Mouse (Mus musculus): ENCODE data around the gene Imp3. TPM values are rescaled to one million over a fixed set of nuclear protein-coding genes. Genes with fewer than 3 reads are reported as not detected.
"Not testable (repeated sequence)": the region's sequence is repeated elsewhere in the genome, so short reads cannot be mapped to it uniquely, and the experiment has no call there.

Gene Imp3
- polyA plus RNA-seq, 1 experiment from 2014 or later: 73.7 TPM

- H3K4me2 ChIP-seq: peak overlapping the region; percentile 85
- H3K4me1 ChIP-seq: peaks cover 27% of the 10 kb centered on the region
- H3K36me3 ChIP-seq: no peaks in the 10 kb centered on the region
- WGBS: 3% methylated on average over 7 of the region's 7 CpGs
- ATAC-seq (ENCODE audit: low FRiP score): no peak
- H3K9ac ChIP-seq (replicated peaks): peak overlapping the region; percentile 78
- peak overlapping the region; percentile 96; the same call in 1 of the 2 replicates for H3K27ac ChIP-seq (replicated peaks)
- H3K4me3 ChIP-seq (replicated peaks): peak overlapping the region; percentile 94
- no peaks in the 10 kb centered on the region for H3K9me3 ChIP-seq (replicated peaks)
- no peaks in the 10 kb centered on the region for H3K27me3 ChIP-seq (replicated peaks)
These were observed 1.1 kb downstream of the Imp3 start for GRCm38 (mm10) chr9:56938374-56938773.

GRCm38 (mm10) chr9:56947481-56947880 is 10.2 kb downstream of the Imp3 start:
- H3K9ac ChIP-seq (replicated peaks); H3K4me2 ChIP-seq; H3K27ac ChIP-seq (replicated peaks); H3K4me3 ChIP-seq (replicated peaks); H3K27me3 ChIP-seq (replicated peaks); H3K36me3 ChIP-seq; H3K9me3 ChIP-seq (replicated peaks); ATAC-seq (ENCODE audit: low FRiP score): not testable (repeated sequence)
- H3K4me1 ChIP-seq: peaks cover 16% of the 10 kb centered on the region
- 29% methylated on average over 3 of the region's 3 CpGs for WGBS

- not testable (repeated sequence) for H3K36me3 ChIP-seq; H3K4me3 ChIP-seq (replicated peaks); H3K4me2 ChIP-seq; ATAC-seq (ENCODE audit: low FRiP score); H3K9me3 ChIP-seq (replicated peaks); H3K9ac ChIP-seq (replicated peaks); H3K27me3 ChIP-seq (replicated peaks); H3K27ac ChIP-seq (replicated peaks)
- peaks cover 16% of the 10 kb centered on the region for H3K4me1 ChIP-seq
- 52% methylated on average over 5 of the region's 5 CpGs for WGBS
These were observed 11.4 kb downstream of the Imp3 start for GRCm38 (mm10) chr9:56948699-56949098.

- peak overlapping the region; percentile 67 for H3K4me3 ChIP-seq (replicated peaks)
- no peaks in the 10 kb centered on the region for H3K36me3 ChIP-seq
- H3K9me3 ChIP-seq (replicated peaks): no peaks in the 10 kb centered on the region
- peak overlapping the region; percentile 34; the same call in 1 of the 2 replicates for H3K9ac ChIP-seq (replicated peaks)
- H3K4me1 ChIP-seq: peaks cover 16% of the 10 kb centered on the region
- H3K27ac ChIP-seq (replicated peaks): no peak overlapping the region
- H3K4me2 ChIP-seq: peak overlapping the region; percentile 86
- H3K27me3 ChIP-seq (replicated peaks): no peaks in the 10 kb centered on the region
- ATAC-seq (ENCODE audit: low FRiP score): no peak
- WGBS: 26% methylated on average over 13 of the region's 13 CpGs
These were observed 12.5 kb downstream of the Imp3 start for GRCm38 (mm10) chr9:56949767-56950166.

GRCm38 (mm10) chr9:56950414-56951400 is 13.4 kb downstream of the Imp3 start, which contains the start of gene Snupn:
Gene Snupn (plus strand): TSS chr9:56950878.
- no peaks in the 10 kb centered on the region for H3K9me3 ChIP-seq (replicated peaks)
- peak within 1 kb of the TSS; percentile 86 for H3K4me2 ChIP-seq
- ATAC-seq (ENCODE audit: low FRiP score): peak; percentile 100
- H3K36me3 ChIP-seq: no peaks in the 10 kb centered on the region
- peak within 1 kb of the TSS; percentile 87 for H3K27ac ChIP-seq (replicated peaks)
- peak within 1 kb of the TSS; percentile 67 for H3K4me3 ChIP-seq (replicated peaks)
- H3K4me1 ChIP-seq: peaks cover 16% of the 10 kb centered on the region
- H3K27me3 ChIP-seq (replicated peaks): no peaks in the 10 kb centered on the region
- under 1% methylated on average over 50 of the region's 50 CpGs for WGBS
- H3K9ac ChIP-seq (replicated peaks): peak within 1 kb of the TSS; percentile 77

- H3K4me2 ChIP-seq: no peak overlapping the region
- H3K27me3 ChIP-seq (replicated peaks): no peaks in the 10 kb centered on the region
- H3K36me3 ChIP-seq: 0 out of 2 replicates have a peak, but pooled peaks cover 4% of the 10 kb centered on the region
- peaks cover 16% of the 10 kb centered on the region for H3K4me1 ChIP-seq
- H3K9me3 ChIP-seq (replicated peaks): no peaks in the 10 kb centered on the region
- no peak overlapping the region for H3K9ac ChIP-seq (replicated peaks)
- ATAC-seq (ENCODE audit: low FRiP score): no peak
- WGBS: 95% methylated on average over 1 of the region's 1 CpGs
- no peak overlapping the region for H3K4me3 ChIP-seq (replicated peaks)
- H3K27ac ChIP-seq (replicated peaks): no peak overlapping the region
These were observed 16.3 kb downstream of the Imp3 start for GRCm38 (mm10) chr9:56953562-56953961.

- Histone ChIP-seq H3K4me3 (replicated peaks) (no peak overlapping the region), H3K36me3 (peaks cover 22% of the 10 kb centered on the region), H3K9ac (replicated peaks) (no peak overlapping the region), H3K27me3 (replicated peaks) (no peaks in the 10 kb centered on the region), H3K4me2 (no peak overlapping the region), H3K27ac (replicated peaks) (no peak overlapping the region), H3K4me1 (0 out of 2 replicates have a peak, but pooled peaks cover 2% of the 10 kb centered on the region), H3K9me3 (replicated peaks) (no peaks in the 10 kb centered on the region)
- 78% methylated on average over 7 of the region's 7 CpGs for WGBS
- no peak for ATAC-seq (ENCODE audit: low FRiP score)
These were observed 19.8 kb downstream of the Imp3 start for GRCm38 (mm10) chr9:56956966-56957675.

GRCm38 (mm10) chr9:56958689-56959088 is 21.4 kb downstream of the Imp3 start:
- H3K4me1 ChIP-seq: no peaks in the 10 kb centered on the region
- no peak overlapping the region for H3K9ac ChIP-seq (replicated peaks)
- H3K27ac ChIP-seq (replicated peaks): no peak overlapping the region
- H3K9me3 ChIP-seq (replicated peaks): no peaks in the 10 kb centered on the region
- no peak for ATAC-seq (ENCODE audit: low FRiP score)
- WGBS: 92% methylated on average over 2 of the region's 2 CpGs
- H3K4me2 ChIP-seq: no peak overlapping the region
- no peaks in the 10 kb centered on the region for H3K27me3 ChIP-seq (replicated peaks)
- peaks cover 35% of the 10 kb centered on the region for H3K36me3 ChIP-seq
- no peak overlapping the region for H3K4me3 ChIP-seq (replicated peaks)

- Histone ChIP-seq H3K27me3 (replicated peaks) (no peaks in the 10 kb centered on the region), H3K9me3 (replicated peaks) (no peaks in the 10 kb centered on the region), H3K4me3 (replicated peaks) (no peak overlapping the region), H3K36me3 (peaks cover 46% of the 10 kb centered on the region), H3K4me1 (no peaks in the 10 kb centered on the region), H3K4me2 (no peak overlapping the region), H3K9ac (replicated peaks) (no peak overlapping the region), H3K27ac (replicated peaks) (no peak overlapping the region)
- no peak for ATAC-seq (ENCODE audit: low FRiP score)
- 94% methylated on average over 3 of the region's 3 CpGs for WGBS
These were observed 24.3 kb downstream of the Imp3 start for GRCm38 (mm10) chr9:56961591-56961990.

- Histone ChIP-seq H3K9me3 (replicated peaks) (no peaks in the 10 kb centered on the region), H3K27ac (replicated peaks) (no peak overlapping the region), H3K4me3 (replicated peaks) (no peak overlapping the region), H3K4me1 (no peaks in the 10 kb centered on the region), H3K27me3 (replicated peaks) (no peaks in the 10 kb centered on the region), H3K4me2 (no peak overlapping the region), H3K9ac (replicated peaks) (no peak overlapping the region), H3K36me3 (peaks cover 22% of the 10 kb centered on the region)
- no peak for ATAC-seq (ENCODE audit: low FRiP score)
- WGBS: 74% methylated on average over 2 of the region's 2 CpGs
These were observed 32.9 kb downstream of the Imp3 start for GRCm38 (mm10) chr9:56970158-56970557.

- H3K4me1 ChIP-seq: no peaks in the 10 kb centered on the region
- H3K4me3 ChIP-seq (replicated peaks): no peak overlapping the region
- H3K27ac ChIP-seq (replicated peaks): no peak overlapping the region
- H3K9ac ChIP-seq (replicated peaks): no peak overlapping the region
- no peaks in the 10 kb centered on the region for H3K9me3 ChIP-seq (replicated peaks)
- no peak for ATAC-seq (ENCODE audit: low FRiP score)
- peaks cover 29% of the 10 kb centered on the region for H3K36me3 ChIP-seq
- no peaks in the 10 kb centered on the region for H3K27me3 ChIP-seq (replicated peaks)
- no peak overlapping the region for H3K4me2 ChIP-seq
- 93% methylated on average over 7 of the region's 8 CpGs for WGBS
These were observed 36.8 kb downstream of the Imp3 start for GRCm38 (mm10) chr9:56973960-56974524.

All from neural tube, embryonic 15.5 days (tissue).